Mouse (Mus musculus): ENCODE data around the gene Cope. TPM values are rescaled to one million over a fixed set of nuclear protein-coding genes. Genes with fewer than 3 reads are reported as not detected.

Cope gene
- total RNA-seq, 2 experiments from 2014 or later, result 122 to 145 TPM

- no peak for DNase-seq (ENCODE audit: low spot score in 2 of 2)
Measured at GRCm38 (mm10) chr8:70302901-70303300, 583 bp downstream of the Cope start.

DNA sequence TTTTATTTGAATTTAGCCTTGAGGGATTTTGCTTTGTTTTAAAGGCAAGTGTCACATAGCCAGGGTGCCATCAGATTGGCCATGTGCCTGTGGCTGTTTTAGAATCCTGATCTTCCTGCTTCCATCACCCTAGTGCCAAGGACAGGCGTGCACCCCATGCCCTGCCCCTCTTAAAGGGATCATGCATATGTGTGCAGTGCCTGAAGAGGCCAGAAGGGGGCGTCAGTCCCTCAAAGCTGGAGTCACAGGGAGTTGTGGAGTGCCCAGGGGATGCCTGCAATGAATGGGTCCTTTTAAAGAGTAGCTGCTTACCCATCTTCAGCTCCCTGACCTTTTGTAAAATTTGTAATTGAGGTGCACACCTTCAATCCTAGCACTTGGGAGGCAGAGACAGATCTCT, 7.0 kb downstream of the Cope start:
- peak; percentile 69 to 70 for DNase-seq (ENCODE audit: low spot score in 2 of 2)

DNA sequence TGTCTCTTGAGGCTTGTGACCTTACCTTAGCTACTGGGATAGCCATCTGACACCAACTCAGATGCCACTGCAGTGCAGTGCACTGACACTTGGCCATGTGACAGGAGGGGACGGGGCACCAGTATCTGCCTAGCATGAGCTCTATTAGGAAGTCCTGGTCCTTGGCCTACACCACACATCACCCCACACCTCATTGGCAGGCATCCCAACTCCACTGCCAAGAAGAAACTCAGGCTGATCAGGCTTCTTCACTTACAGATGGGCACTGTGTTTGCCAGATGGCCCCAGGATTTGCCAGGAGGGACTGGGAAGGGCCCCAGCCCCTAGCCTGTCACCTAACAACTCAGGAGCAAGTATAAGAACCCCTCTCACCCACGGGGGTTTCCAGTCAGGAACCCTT, 11.1 kb downstream of the Cope start:
- no peak for DNase-seq (ENCODE audit: low spot score in 2 of 2)

GRCm38 (mm10) chr8:70315624-70316510, 13.5 kb downstream of the Cope start, which contains the start of gene Cers1:
Gene Cers1 (plus strand): TSS chr8:70315775.
- DNase-seq (ENCODE audit: low spot score in 2 of 2), result peak; percentile 76 to 86

GRCm38 (mm10) chr8:70316511-70317504, 14.5 kb downstream of the Cope start:
- DNase-seq (ENCODE audit: low spot score in 2 of 2), result peak; percentile 77 to 86

GRCm38 (mm10) chr8:70317872-70318271, 15.6 kb downstream of the Cope start:
- no peak for DNase-seq (ENCODE audit: low spot score in 2 of 2)

GRCm38 (mm10) chr8:70323716-70324115, 21.4 kb downstream of the Cope start:
- DNase-seq (ENCODE audit: low spot score in 2 of 2), result no peak

DNA sequence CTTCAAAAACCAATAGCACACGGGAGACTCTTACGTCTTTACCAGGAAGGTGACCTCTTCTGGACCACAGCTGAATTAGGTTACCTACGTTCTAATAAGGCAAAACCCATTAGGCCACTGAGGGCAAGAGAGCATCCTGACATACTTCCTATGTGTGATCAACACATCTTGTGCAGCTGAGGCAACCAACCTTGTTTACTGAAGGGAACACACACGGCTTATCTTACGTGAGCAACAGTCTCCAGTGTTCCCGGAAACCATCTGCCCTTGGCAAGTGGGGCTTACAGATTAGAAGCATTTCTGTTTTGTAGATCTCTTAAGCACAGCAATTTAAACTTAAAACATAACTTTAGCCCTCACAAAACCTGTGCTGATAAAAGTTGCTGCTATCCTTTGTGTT, 25.2 kb downstream of the Cope start:
- DNase-seq (ENCODE audit: low spot score in 2 of 2), result no peak

GRCm38 (mm10) chr8:70329124-70329834, 27.0 kb downstream of the Cope start, which contains the start of gene Gdf1:
Gene Gdf1 (plus strand): TSS chr8:70329817.
- no peak for DNase-seq (ENCODE audit: low spot score in 2 of 2)

DNA sequence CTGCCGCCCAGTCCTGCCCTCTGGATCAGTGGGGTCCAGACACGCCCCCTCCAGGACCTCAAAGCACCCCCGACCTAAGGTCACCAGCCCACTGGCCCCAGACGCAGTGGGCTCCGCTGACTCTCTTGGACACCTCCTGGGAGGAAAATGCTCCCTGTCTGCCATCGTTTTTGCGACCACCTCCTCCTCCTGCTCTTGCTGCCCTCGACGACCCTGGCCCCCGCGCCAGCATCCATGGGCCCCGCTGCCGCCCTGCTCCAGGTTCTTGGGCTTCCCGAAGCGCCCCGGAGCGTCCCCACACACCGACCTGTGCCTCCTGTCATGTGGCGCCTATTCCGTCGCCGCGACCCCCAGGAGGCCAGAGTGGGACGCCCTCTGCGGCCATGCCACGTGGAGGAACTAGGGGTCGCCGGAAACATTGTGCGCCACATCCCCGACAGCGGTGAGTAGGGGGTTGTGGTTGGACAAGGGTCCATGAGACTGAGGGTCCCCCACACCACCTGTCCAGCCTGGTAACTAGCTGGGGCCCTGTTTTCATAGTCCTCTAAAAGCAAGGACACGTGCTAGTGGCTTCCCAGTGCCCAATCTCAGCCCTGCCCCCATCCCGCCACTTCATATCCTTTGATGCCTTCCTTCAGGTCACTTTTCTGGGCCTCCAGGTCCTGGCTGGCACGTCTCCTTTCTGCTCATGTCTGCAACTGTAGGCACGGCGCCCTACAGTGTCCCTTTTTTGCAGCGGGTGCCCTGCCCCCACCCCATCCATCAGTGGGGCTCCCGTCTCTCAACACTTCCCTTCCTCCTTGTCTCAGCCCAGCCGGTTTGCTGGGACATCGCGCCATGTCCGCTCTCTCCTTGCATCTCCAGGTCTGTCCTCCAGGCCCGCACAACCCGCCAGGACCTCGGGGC, 27.8 kb downstream of the Cope start:
- DNase-seq (ENCODE audit: low spot score in 2 of 2), result peak; percentile 48 to 62

- peak; percentile 81 to 86 for DNase-seq (ENCODE audit: low spot score in 2 of 2)
Measured at GRCm38 (mm10) chr8:70330741-70331364, 28.5 kb downstream of the Cope start.

- DNase-seq (ENCODE audit: low spot score in 2 of 2), result peak in 1 of 2 experiments; percentile 56
Measured at GRCm38 (mm10) chr8:70331526-70331925, 29.2 kb downstream of the Cope start.

GRCm38 (mm10) chr8:70332070-70332877, 30.0 kb downstream of the Cope start:
- peak; percentile 85 to 88 for DNase-seq (ENCODE audit: low spot score in 2 of 2)

DNA sequence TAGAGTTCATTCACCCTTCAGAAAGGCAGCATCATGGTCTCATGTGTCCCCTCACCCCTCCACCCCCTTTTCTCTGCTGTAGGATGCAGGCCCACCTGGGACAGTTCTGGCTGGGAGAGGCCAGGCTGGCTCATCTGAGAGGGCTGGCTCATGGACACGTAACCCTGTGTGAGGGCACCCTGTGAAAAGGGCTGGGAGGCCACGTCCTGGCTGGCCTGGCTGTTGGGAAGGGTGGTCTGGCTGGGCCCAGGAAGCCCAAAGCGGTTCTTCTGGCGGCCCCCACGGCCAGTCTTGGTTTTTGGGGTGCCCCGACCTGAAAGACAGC, 30.5 kb downstream of the Cope start:
- no peak for DNase-seq (ENCODE audit: low spot score in 2 of 2)

DNA sequence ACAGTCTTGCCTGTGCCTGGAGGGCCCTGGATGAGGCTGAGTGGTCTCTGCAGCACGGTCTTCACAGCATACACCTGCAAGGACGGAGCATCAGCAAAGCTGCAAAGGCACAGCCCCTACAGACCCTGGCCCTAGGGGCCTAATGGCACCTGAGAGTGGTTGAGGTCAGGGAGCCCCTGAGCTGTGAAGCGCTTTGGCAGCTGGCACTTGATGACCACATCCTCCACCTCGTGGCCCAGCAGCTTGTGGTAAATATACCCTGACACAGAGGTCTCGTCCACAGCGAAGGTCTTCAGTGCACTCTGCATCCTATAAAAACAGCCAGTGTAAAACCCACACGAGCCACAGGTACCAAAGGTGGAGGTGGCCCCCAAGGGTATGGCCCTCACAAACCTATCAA, 36.6 kb downstream of the Cope start:
- DNase-seq (ENCODE audit: low spot score in 2 of 2), result no peak

- no peak for DNase-seq (ENCODE audit: low spot score in 2 of 2)
Measured at GRCm38 (mm10) chr8:70340659-70341058, 38.3 kb downstream of the Cope start.

- DNase-seq (ENCODE audit: low spot score in 2 of 2), result no peak
Measured at GRCm38 (mm10) chr8:70342007-70342406, 39.7 kb downstream of the Cope start.

- DNase-seq (ENCODE audit: low spot score in 2 of 2), result no peak
Measured at GRCm38 (mm10) chr8:70343076-70343475, 40.8 kb downstream of the Cope start.

- DNase-seq (ENCODE audit: low spot score in 2 of 2), result peak; percentile 67 to 77
Measured at GRCm38 (mm10) chr8:70343696-70344095, 41.4 kb downstream of the Cope start.
